Mouse (Mus musculus): ENCODE results near the gene Elk3.
A peak's percentile ranks its signal among the peaks of the same experiment; 100 is the strongest.

The Elk3 gene

DNA sequence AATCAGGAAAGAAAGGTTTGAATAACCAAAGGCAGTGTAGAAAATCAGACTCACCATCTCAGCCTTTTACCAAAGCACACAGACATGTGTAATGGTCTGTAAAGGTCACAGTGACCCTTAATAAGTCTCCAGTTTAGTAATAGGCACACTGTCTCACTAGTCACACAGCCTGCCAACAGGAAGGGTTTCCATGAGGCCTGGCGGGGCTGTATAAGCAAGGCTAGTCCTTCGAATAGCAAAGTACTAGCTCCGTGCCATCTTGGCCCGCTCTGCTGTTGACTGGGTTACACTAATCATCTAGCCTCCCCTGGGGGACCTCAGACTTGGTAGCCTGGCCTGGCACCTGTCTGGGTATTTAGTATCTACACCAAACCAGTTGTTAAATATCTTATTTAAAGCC, 20.6 kb upstream of the Elk3 start:
- DNase-seq: no peak

DNA sequence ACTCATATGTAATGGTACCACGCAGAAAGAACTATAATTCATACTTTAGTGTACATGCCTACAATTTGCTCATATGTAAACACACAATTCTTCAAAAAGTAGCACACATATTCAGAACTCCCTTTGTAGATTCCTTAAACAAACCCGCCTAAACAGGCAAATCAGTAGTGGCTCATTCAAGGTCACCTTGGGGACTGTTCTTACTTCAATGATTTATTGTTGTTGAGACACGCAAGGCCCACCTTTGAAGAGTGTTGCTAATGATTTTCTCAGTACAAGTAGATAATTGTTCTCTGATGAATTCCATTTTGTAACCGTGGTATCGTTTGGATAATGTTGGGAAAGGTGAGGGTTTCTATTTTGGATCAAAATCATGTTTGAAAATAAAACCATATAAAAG, 17.4 kb upstream of the Elk3 start:
- no peak for DNase-seq

DNA sequence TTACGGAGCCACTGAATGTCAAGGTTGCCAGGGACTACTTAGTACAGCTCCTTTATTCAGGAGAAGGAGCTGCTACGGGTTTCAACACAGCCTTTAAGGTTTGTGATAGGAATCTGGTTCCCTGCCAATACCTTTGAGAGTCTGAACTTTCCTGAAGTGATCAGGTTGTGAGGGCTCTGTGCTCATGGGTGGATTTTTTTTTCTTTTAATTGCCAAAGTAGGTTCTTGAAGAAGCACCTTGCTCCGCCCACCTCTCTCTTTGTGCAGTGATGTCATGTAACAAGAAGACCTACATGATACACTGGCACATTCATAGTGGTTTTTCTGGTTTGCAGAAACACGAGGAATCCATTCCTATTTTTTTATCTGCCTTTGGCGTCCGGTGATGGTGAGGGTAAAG, 16.3 kb upstream of the Elk3 start:
- DNase-seq: no peak

DNA sequence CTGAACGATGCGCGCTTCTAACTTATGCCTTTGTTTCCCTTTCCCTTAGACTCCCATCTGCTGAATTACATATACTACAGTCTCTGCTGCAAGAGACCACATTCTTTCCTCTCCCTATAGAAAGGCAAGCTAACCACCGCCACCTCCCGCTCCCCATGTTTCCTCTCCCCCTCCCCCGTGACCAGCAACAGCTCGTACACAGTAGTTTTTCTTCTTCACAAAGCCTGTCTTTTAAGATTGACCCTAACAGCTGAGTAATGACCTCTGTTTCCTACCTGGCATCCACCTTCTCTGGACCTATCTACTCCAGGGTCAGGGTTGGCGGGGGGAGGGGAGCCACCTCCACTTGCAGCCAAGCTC, 15.8 kb upstream of the Elk3 start:
- DNase-seq: peak; percentile 63

DNA sequence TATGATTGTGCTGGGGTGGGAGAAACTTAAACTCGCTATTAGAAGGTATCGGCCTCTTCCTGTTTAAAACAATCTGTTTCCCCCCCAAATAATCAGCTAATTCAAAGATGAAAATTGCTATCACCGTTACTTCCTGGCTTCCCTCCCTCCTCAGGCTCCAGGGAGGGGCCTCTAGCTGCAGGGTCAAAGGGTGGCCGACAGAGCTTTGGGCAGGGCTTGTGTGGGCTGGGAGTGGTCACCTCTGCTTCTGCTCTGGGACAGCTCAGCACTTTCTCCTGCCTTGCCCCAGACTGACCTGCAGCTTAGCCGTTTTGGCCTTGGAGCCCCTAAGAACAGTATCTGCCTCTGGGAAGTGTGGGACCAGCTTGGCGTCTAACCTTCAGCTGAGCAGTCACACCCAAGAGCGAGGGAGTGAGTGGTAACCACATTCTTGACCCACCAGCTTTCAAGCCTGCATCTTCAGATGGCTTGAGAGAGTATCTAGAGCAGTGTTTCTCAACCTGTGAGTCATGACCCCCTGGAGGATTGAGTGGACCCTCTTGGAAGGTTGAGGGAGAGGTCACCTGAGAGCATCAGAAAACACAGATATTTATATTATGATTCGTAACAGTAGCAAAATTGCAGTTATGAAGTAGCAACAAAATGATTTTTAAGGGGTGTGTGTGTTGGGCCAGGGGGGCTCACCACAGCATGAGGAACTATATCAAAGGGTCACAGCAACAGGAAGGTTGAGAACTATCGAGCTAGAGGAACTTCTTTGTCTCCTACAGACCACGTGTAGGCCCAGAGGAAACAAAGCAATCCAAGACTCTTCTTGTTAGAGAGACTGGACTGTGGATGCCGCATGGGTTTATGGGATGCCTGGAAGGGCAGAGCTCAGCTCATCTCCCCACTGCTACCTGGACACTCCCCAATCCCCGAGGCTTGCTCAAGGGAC, 15.1 kb upstream of the Elk3 start:
- DNase-seq: peak; percentile 16

DNA sequence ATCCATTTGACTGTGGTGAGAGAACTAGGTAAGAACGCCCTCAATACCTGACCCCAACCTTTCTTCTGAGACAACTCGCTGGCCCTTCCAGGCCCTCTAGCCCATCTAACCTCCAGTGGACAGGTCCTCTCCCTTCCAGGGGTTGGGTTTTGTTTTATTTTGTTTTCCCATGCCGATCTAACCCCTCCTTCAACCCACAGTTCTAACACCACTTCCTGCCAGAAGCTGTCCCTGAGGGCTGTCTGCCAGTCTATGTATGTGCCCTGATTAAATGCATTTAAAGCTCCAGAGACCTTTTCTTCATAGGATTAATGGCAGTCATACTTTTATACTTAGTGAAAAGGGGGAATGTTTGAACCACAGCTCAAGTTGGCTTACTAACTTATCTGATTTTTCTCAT, 14.4 kb upstream of the Elk3 start:
- DNase-seq: peak; percentile 28

DNA sequence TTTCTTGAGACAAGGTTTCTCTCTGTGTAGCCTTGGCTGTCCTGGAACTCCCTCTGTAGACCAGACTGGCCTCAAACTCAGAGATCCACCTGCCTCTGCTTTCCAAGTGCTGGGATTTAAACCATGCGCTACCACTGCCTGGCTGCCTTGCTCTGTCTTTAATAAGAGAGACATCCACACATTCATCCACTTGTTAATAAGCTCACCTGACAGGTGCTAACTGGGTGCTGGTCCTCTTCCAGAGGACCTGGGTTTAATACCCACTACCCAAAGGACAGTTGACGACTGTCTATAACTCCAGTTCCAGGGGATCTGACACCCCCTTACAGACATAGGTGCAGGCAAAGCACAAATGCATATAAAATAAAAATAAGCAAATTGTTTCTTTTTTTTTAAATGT, 13.5 kb upstream of the Elk3 start:
- no peak for DNase-seq

DNA sequence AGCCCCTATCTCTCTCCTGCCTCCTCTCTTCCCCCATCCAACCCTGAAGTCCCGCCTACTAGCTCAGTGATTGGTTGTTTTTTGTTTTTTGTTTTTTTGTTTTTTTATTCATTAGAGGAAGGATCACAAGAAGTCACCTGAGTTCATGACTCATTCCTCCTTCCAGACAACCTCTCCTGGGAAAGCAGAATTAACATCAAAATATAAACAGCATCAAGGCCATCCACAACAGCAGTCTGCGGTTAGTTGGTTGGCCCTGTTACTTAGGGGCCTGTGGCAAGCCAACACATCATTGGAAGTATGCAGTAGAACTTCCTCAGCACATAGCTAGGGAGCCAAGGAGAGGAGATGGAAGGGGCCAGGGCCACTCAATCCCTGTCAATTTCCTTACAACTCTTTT, 12.7 kb upstream of the Elk3 start:
- no peak for DNase-seq

DNA sequence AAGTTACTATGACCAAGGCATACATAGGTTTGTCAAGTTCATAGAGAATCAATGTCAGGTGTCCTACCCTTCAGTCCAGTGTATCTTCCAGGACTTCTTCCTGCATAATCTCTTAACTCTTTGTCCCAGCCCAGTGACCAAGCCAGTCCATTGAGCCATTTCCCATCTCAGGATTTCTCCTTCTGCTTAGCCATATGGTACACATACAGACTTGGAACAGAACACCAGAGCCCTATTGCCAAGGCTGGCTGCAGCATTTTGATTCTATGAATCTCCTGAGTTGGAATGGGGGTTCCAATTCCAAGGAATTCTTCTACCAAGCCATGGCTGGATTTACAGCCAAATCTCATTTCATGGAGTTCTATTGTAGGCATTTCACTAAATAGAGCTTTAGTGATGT, 10.8 kb upstream of the Elk3 start:
- DNase-seq: no peak

DNA sequence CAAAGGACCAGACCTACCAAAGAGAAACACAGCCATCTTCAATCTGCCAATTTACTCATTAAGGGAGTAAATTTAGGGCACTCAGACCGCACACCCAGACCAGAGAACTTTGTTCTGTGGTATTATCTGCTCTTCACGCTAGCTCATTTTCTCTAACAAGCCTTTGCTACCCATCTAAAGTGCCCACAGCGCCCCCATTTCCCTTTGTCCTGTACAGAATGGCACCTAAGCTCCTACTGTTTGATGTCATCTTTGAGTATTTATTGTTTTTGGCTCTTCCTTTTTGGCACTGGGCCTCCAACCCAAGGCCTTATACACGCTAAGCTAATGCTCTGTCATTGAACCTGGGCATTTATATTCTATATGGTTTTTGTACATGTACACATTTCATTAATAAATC, 9.2 kb upstream of the Elk3 start:
- DNase-seq: no peak

DNA sequence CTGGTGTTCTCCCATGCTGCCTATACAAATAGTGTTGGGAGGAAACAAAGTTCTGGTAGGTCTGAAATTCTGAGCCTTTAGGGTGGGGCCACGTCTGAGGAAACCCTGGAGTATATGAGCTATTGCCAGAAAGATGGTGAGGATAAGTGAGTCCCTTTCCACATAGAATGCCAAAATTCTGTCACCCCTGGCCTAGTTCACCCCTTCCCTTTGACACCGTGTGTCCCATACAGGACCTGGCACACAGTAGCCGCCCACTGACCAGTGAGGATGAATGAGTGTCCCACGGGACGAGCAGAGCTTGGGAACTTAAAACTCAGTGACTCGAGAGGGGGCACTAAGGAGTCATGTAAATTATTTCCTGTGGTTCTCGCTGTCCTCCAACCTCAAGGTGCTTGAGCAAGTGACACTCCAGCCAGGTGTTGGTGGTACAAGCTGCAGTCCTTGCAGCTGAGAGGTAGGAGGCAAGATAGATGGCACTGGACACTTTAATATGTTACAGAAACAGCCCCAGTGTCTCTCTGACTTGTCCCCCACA, 8.7 kb upstream of the Elk3 start:
- DNase-seq: no peak

DNA sequence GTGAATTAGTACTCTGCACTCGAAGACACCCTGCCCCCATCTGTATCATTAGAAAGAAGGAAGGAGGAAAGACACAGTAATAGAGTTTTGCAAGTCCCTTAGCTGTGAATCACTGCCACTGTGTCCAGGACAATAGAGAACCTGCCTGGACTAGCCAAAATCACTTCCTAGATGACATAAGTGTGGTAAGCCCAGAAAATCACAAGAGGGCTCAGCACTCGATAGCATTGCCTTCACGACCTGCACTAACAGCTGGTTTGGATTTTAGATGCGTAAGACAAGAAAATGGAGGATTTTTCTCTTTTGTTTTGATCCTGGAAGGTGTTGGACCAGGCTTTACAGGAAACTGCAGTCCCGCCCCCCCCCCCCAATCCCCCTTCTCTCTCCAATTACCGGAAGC, 6.0 kb upstream of the Elk3 start:
- no peak for DNase-seq

DNA sequence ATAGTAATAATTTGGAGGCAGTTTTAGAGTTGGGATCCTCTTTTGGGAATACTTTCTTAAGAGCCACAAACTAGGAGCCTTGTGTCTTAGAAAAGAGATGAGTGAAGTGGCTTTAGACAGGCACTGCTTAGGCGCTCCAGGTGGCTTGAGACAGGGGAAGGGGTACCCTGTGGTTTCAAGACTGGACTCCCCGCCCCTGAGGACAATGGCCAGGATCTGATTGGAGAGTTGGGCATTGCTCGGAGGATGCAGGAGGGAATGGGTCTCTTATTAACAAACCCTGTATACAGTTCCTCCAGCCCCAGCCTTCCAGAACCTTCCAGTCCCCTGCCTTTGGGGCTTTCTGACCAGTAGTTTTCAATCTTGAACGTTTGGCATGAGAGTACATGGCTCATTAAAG, 641 bp upstream of the Elk3 start:
- no peak for DNase-seq

DNA sequence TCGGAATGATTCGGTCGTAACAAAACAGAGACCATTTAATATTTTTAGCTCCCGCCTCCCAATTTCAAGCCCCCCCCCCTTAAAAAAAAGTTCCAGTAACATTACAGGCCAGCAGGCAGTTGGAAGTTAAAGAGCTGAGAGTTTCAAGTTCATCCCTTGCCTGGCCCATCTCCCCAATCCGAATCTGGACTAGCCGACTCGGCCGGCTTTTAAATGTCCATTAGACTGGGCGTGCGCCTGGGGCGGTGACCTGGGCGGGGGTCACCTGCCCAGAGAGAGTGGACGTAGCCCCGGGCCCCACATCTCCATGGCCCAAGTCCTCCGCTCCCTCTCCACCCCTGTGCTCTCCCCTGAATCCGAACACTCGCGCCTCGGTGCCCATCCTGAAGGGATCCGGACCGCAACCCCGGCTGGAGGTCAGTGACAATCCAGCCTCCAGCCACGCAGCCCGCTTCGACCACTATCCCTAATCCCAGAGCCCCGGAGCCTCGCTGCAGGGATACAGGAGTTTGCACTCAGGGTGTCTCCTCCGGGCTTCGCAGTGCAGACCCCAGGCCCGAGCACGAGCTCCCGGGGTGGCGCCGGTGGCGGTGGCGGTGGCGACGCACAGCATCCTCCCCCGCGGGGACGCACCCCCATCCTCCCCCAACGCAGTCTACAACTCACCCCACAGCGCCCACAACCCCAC, 857 bp downstream of the Elk3 start:
- peak; percentile 89 for DNase-seq

DNA sequence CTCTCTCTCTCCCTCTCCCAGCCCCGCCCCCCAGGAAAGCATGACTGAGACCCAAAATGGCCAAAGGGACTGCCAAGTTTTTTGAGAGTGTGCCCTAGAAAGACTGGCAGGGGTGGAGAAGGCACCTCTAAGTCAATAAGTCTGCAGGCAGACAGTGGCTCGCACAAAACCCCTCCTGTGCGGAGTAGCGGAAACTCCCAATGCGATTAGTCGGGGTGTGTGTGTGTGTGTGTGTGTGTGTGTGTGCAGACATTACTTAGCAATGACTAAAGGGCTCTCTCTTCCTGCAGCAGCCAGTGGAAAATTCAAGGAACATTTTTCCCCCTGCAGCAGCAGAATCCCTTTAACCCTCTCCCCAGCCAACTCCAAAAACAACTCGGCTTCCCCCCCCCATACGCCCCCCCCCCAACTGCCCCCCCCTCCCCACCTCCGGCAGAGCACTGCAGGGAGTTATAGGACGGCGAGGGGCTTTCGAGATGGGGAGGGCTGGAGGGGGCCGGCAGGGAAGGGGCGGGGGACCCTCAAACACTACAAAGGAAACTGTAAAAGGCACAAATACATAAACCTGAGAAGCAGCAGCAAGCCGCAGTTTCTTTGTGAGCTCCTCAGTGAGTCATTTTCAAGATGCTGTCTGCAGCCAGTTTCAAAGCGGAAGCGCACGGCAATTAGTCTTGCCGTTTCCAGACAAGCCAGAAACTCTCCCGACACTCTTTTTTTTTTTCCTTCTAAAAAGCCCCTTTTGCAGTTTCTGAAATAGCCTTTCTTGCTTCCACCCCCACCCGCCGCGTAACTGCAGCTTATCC, 1.6 kb downstream of the Elk3 start:
- peak; percentile 73 for DNase-seq

DNA sequence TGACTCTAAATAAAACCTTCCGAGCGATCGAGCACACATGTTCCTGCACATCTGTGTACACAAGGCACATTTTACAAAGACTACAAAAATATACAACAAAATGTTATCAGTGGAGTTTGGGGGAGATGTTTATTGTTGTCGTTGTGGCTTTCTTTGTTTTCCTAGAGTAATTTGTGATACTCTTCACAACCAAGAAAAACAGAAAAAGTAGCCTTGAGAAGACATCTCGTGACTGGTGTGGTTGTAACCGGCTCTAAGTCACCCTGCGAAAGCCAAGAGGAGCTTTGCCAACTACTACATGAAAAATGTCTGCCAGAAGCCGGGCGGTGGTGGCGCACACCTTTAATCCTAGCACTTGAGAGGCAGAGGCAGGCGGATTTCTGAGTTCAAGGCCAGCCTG, 4.6 kb downstream of the Elk3 start:
- DNase-seq: no peak

DNA sequence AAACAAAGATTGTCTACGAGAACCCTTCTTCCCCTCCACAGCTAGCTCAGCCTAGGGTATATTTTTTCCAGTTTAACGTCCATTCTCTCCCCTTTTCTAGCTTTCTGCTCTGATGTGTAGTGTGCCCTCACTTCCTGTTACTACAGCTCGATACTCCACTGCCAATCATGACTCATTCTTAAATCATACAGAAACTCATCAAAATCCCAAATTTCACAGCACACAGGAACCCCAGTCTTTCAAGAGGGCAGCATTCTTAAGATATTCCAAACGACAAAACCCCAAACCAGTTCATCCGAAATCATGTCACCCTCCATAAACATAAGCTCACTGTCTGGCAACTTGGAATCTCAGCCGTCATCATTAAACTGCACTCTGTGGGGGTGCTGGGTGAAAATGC, 5.0 kb downstream of the Elk3 start:
- no peak for DNase-seq

DNA sequence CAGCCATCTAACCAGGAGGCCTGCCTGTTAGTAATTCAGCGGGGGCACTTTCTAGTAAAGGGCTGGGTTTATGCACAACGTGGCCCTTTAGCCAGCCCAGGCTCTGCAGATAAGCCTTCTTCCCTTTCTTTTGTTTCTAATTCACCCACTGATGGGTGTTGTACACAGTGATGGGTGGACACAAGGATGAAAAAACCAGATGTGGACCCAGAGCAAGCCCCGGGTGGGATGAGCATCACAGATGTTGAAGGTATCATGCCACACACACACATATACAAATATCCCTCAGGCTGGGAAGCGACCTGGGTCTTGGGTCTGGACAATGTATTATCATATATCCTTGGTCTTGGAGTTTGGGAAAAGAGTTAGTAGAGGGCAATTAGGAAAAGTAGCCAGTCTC, 7.7 kb downstream of the Elk3 start:
- no peak for DNase-seq

DNA sequence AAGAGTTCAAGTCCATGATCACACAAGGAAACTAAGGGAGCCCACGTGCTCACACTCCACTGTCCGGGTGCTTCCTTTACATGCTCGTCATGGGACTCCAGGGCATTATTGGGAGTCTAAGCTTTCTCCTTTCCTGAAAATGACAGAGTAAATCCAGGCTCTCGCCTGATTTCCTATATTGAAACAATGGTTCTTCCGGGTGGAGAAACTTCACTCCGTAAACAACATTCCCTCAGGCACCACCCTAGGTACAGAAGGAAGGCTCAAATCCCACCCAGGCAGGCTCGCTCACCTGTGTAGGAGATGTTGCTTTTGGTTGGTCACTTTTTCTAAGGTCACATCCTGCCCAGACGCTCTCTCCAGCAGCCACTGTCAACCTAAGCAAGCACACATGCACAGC, 9.1 kb downstream of the Elk3 start:
- no peak for DNase-seq

DNA sequence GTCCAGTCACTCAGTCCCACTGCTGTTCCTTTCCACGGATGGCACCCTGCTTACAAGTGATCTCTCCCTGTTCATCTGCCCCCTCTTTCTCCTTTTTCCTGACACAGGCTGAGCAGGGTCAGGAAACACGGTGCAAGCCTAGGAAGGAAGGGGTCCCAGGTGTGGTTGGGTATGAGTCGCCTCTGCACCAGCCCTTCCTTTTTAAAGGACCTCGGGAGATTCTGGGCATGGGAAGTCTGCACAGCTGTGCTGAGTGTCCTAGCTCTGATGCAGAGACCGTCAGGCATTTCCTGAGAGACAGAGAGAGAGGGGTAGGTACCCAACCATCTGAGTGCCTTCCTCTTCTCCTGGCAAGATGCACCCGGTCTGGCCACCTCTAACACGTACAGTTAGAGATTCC, 12.7 kb downstream of the Elk3 start:
- DNase-seq: peak; percentile 35

DNA sequence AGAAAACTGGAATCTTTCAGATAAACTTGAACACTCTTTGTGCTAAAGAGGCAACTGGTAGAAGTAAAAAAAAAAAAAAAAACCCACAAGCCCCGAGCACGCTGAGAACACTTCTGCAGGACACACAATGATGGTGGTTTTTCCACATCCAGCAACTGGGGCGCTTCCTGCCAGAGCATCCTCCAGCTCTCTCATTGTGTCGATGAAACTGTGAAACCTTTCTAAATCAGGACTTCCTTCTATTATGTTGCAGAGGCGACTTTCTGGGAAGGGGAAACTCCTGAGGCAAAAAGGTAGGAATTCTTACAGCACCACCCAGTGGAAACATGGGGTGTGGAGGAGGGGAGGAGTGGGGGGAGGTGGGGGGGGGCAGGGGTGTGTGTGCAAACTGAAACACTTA, 13.2 kb downstream of the Elk3 start:
- DNase-seq: peak; percentile 54

DNA sequence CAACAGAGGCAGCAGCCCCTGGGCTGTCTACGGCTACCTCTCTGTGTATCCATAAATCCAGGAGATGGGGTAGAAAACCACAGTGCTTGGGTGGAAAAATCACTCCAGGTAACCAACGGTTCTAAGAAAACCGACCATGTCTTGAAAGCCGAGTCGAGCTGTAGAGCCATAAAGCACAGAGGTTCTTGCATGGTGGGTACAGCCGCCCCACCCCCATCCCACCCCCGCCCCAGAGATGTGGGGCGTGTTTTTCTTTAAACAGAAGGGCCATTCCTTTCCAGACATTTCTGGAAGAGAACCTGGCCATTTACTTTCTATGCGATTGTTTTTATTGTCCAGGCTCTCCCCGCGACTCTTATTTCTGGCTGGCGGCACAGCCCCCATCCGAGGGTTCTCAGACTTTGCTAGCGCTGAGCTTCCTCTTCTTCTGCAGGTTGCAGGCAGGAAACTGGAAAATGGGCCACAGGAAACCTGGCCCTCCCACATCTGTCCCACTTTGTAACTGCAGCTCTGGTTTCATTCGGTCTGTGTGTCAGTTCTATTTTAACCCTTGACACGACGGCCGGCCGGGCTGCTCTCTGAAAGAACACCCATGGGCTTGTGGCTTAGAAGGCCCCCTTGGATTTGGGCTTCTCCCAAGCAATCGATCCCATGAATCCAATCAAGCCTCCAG, 16.3 kb downstream of the Elk3 start:
- peak; percentile 77 for DNase-seq

DNA sequence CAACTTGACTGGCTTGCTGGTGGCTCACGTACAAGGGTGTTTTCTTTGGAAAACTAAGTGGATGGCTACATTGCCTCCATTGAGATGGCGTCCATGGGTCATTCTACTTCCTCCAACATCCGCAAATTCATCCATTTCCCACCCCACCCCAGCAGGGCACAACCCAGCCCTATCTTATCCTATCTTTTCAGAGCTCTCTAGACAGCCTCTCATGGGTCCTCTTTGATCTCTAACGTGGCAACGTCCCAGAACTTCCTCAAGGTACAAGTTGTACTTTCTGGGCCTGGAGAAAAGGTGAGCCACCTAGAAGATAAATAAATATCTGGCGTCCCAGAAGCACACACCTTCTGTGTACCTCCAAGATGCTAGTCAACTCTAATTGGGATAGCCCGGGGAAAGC, 17.3 kb downstream of the Elk3 start:
- DNase-seq: peak; percentile 25
